Mouse (Mus musculus): ENCODE data around the gene Kcnv2.

Gene Kcnv2

DNA sequence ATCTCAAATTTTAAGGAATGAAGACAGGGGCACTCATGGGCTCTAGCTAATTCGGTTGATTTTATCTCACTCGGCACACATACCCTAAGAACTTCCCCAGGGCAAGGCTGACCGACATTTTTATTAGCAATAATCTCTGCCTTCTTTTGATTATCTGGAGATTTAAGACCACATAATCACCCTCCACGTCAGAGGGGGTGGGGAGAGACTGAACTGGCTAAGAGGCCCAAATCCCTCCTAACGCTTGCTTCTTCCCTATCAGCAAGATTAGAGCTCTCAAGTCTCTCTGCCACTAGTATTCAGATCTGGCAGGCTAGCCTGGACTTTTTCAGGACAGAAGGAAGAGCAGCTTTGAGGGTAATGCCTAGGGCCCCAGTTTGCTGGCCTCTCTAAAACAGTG is at the start of gene Kcnv2:
Kcnv2 (plus strand) TSS at position 308 of the 400 bp plus-strand sequence.
- DNase-seq, result no peak

DNA sequence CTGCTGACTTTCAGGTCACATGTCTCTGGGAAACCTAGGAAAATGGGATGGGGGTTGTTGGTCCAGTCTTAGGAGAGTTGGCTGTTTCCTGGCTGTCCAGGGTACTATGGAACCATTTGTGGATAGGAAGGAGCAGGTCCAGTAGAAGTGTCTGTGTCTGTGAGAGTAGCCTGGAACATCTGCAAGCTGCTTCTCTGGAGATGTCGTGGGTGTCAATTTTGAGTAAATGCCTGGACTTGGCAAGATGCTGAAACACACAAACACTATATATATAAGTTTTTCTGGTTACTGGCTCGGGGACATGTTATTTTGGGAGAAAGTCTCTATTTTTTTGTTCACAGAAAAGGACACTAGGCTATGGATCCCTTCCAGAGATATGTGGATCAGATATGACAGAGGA is 49.0 kb upstream of the Kcnv2 start:
- no peak for DNase-seq

DNA sequence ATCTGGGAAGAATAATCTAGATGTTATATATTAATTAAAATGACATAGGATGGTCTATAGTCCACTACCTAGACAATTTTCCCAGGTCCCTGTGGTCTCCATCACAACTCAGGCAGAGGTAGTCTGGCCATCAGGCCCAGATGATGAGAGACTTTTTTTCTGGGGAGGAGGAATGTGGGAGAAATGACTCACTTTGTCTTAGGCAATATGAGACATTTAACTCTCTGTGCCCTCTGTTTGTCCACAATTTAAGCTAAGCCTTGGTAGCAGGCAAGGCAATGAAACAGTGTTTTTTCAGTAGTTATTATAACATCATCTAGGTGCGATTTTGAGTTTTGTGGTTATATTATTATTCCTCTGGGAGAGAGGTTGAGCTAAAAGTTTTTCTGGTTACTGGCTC is 48.0 kb upstream of the Kcnv2 start:
- no peak for DNase-seq

DNA sequence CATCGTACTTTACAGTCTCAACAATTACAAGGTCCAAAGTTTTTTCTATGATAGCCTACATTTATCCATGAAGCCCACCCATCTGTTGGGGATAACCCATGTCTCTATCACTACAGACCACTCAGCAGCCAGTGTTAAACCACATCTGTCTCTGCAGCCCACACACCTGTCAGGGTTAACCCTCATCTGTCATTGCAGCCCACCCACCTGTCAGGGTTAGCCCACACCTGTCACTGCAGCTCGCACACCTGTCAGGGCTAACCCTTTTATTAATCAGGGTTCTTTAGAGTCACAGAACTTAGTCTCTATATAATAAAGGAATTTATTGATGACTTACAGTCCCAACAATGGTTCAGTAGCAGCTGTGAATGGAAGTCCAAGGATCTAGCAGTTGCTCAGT is 43.2 kb upstream of the Kcnv2 start:
- no peak for DNase-seq

DNA sequence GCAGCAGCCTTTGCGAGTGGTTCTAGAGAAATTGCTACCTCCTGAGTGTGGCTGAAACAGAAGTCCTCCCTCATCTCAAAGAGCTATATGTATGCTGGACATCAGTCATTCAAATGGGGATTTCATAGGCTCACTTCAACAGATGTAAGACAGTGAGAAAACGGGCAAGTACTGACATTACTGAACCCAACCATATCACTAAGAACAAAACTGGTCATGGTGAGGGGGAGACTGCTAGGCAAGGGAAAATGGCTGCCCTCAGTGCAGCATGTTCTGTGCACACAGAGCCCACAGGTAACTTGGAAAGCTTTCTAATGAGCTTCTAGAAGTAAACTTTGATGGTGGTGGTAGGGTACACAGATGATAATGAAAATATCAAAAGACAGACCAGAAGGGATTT is 12.3 kb upstream of the Kcnv2 start:
- DNase-seq, result no peak

DNA sequence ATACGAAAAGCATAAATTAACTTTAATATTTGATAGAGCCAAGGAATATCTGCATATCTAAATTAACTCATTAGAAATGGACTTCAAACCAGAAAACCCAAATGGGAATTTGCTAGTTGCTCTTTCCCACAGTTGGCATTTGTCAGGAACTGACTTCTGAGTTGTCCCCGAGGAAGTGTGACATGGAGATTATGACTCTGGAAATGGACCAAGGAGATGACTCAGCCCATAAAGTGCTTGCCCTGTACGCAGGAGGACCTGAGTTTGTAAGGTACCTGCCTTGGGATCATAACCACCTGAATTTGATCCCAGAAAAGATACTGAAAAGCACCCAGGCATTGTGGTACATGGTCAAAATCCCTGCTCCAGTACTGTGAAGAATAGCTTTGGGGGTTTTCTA is 11.1 kb upstream of the Kcnv2 start:
- no peak for DNase-seq

DNA sequence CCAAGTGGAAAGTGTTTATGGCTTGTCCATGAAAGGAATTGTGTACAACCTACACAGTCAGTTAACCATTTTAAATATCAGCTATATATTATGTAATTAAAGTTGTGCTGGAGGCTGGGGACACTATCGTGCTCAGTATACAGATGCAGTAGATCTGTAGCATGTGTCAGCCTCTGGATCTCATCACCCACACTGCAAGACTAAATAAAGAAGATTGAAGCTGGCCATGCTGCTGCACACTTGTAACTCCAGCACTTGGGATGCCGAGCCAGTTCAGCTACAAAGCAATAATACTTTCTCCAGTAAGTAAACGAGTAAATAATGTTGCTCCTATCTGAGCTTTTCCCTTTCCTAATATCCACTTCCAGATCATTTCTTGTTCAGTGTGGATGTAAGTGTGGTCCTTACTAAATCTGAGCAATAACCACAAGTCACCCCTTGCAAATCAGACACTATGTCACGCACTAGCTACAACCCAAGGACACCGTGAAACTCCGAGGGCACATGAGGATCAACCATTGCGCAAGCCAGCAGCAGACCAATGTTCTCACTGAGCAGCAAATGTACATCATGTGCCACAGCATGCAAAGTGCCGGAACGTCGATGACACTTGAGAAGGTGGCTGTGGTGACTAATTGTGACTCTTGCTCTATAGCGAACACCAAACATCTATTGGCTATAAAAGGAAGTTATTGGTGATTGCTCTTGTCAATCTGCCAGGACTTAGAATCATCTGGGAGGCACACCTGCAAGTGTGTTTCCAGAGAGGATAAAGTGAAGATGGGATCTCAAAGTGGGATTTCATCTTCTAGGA is 9.9 kb upstream of the Kcnv2 start:
- DNase-seq, result no peak

DNA sequence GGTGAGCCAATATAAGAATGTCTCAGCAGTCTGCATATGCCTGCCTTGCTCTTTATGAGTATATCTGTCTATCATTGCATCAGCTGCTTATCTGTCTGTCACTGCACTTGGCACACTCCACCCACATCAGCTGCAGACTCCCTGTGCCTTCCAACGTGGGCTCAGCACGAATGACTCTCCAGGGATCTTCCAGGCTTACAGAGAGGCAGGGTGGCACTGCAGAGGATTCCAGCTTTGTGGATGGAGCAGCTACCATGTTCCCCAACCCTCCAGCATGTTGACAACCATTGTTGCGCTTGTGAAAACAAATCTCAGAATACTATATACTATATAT is 9.3 kb upstream of the Kcnv2 start:
- DNase-seq, result no peak

DNA sequence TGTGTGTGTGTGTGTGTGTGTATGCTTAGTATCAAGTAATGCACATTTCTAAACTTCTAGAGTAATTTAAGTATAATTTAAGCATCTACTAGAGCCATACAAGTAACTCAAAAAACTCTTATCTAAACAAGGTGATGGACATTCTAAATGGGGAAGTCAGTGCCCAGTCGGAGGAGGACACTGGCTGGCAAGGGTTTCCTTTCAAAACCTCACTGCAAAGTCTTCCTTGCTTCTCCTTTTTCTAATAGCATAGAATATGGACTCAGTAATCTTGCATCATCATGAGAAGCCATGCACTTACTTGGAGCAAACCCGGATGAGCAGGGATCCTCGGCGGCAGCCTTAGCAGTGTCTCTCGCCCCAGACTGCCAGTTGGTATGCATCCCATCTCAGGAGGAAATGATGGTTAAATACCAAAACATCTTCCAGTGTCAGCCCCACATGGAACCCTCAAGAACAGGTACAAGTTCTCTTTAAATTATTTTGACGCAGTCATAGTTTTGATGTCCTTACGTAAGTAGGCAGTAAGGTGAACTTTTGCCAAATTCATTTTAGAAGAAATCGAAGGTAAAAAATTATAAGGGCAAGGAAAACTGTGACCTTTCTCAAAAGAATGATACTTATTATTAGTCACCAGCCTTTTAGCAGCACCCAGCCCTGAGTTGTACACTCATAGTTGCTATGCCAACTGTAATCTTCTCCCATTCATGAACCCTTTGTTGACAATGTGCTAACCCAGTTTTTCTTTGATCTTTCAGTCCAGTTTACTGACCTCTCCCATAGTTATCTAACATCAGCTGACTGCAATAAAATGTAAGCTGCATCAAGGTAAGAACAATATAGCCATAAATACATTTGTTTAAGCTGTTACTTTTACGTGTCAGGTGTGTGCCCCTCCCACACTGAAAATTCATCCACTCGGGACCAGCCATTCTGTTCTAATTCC is 5.8 kb upstream of the Kcnv2 start:
- DNase-seq, result no peak

DNA sequence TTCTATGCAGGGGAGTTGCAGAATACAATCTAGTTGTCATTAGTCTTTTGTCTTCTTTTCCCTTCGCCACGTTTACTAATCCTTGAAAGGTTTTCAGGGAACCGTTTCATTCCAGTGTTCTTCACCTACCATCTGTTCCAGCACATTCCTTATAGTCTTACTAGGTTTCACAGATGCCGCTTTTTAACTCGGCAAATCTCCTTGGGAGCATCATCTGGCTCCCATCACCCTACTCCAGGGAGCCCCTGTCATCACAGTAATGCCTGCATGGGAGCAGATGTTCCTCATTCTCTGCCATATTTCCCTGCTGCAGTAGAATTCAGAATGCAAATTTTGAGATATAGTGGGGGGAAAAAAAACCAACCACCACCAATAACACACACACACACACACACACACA is 5.1 kb upstream of the Kcnv2 start:
- no peak for DNase-seq

DNA sequence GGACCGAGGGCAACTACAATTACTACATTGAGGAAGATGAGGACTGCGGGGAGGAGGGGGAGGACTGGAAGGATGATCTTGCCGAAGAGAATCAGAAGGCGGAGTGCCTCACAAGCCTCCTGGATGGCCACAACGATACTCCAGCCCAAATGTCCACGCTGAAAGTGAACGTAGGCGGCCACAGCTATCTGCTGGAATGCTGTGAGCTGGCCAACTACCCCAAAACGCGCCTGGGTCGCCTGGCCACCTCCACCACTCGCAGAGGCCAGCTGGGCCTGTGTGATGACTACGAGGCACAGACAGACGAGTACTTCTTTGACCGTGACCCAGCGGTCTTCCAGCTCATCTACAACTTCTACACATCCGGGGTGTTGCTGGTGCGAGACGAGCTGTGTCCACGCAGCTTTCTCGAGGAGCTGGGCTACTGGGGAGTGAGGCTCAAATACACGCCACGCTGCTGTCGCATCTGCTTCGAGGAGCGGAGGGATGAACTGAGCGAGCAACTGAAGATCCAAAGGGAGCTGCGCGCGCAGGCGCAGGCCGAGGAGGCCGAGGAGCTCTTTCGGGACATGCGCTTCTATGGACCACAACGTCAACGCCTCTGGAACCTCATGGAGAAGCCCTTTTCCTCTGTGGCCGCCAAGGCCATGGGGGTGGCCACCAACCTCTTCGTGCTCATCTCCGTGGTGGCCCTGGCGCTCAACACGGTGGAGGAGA is 681 bp downstream of the Kcnv2 start:
- DNase-seq, result no peak

DNA sequence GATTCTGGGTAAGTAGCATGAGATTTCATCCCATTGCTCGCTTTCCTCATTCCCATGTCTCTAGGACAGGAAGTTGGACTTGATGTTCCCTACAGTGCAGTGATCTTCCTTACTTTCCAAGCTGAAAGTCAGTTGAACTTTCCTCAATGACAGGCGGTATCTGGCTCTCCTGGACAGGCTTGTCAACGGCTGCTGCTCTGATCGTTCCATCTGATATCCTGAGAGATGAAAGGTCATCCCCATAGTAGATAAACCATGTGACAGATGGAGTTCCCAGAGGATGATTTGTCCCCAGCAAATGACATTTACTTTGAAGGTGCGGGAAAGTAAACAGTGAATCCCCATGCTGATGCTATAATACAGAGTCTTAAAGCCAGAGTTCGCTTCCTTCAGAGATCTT is 3.2 kb downstream of the Kcnv2 start:
- no peak for DNase-seq

DNA sequence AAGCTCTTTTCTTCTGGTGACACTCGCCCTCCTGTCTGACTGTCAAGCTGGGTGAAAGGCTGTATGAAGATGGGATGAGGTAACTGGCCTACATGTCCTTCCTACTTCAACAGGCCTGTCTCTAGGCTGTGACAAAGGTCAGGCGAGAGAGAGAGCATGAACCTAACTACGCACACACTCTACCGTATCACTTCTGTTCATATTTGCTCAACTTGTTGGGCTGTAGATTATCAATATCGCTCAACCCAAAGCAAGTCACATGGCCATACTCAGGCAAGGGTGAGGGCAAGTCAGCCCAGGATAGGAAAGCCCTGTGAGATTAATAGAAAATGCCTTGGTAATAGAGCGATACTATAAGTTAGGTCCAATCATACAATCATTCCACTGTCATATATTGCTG is 5.2 kb downstream of the Kcnv2 start:
- DNase-seq, result no peak

DNA sequence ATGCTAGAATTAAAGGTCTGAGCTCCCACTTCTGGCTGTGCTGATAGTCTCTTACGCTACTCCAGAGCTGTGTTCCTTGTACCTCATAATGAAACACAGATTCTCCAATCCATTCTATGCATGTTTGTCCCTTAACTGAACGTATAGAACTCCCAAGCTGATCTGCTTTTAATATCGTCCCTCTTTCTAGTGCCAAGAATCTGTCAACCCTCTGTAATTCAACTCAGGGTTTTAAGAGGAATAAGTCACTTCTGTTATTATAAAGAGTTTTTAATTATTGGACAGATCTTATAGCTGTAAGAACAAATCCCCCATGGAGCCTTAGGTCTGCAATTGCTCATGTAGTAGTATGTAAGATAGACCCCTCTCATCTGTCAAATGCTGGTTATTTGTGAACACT is 5.8 kb downstream of the Kcnv2 start:
- no peak for DNase-seq

DNA sequence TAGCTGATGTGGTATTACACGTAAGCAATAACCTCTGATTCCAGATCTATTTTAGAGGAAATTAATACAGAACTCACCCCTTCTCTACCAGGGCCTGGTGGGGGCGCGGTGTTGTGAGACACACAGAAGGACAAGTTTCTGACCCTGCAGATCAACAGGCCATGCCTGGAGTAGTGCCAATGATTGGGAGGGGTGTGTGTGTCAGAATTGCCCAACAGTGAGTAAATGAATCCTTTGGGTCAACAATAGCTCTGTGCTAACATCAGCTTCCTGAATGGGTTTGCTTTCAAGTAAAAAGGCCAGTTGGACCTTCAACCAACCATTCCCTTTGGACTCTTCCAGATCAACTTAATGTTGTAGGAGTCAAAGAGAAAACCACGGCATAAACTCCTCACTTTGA is 6.3 kb downstream of the Kcnv2 start:
- DNase-seq, result no peak

DNA sequence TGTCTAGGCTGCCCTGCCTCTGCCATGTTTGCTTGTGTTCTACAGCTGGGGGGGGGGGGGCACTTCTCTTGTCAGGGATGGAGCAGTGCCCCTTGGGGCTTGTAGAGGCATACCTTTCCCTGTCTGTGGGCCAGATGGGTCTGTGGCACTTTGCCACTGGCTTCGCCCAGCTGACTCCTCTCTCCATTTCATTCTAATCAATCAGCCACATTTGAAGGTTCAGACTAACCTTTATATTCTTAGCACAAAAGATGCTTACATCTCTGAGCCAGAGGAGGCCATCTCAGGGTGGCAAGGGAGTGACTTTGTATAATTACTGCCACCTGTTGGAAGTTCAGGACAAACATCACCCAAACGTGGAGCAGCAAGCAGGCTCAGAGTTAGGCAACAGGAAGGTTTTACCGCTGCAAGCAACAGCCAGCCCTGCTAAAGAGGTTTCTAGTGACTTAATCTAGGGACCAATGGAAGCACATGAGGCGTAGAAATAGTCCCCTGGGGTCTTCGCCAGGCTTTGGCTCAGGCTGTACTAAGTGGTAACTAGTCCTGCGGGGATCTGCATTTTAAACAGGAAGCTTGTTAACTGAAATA is 9.9 kb downstream of the Kcnv2 start:
- DNase-seq, result no peak

DNA sequence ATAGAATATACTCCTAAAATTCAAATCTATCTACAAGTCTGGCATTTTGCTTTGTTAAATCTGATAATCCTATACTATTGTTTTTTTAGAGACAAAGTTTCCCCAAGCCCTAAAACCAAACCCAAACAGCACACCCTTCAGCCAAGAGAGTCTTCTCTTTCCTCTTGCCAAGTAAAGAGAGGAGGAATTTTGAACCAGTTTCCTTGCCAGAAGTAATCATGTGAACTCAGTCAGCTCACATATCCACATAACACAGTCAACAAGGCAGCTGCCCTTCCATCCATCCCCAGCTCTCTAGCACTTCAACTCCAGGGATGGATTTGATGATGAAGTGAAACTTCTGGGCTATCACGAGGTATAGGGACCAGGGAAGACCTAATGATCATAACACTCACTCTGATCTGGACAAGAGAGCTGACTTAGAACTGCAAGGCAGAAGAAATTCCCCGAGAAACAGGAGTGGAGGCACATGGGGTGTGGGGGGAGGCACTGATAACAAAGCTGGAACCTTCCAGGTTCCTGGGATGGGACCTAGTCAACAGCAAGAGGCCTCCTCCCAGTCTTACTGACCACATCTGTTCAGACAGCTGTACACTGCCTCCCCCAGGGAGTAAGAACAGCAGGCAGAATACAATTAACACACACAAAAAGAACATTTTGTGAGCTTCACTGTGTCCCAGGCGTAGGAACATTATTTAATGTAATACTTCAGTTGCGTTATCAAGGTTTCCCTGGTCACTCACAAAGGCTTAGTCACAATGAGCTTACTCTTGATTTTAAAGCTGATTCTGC is 13.9 kb downstream of the Kcnv2 start:
- no peak for DNase-seq

DNA sequence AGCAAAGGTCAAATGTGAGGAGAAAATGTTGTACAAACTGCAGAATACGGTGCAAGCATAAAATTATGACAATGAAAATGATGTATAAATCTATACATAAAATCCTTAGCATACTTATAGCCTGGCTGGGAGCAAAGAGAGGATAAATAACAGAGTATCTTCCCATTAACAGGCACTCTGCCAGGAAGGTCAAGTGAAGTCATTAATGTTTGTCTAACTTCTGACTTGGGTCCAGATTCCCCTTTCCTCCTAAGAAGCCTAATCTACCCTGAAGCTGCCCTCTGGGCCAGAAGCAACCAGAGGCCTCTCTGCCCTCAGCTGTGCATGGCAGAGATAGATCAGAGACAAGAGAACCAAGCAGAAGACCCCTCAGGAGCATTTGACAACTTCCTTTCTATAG is 24.1 kb downstream of the Kcnv2 start:
- DNase-seq, result no peak

DNA sequence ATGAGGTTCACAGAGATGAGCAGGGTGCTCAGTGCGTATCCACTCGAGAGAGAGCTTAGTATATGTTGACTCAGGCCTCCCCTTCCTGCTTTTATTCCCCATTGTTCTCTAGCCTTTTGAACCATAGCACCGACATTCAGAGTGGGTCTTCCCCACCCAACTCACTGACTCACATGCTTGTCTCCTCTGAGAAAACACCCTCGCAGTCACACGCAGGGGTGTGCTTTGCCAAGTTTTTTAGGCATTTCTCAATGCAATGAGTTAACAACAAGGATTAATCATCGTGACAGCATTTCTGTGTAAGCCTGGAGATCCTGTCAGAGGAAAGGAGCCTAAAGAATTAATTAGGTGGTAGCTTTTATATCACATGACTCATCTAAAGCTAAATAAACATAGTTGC is 29.3 kb downstream of the Kcnv2 start:
- no peak for DNase-seq

DNA sequence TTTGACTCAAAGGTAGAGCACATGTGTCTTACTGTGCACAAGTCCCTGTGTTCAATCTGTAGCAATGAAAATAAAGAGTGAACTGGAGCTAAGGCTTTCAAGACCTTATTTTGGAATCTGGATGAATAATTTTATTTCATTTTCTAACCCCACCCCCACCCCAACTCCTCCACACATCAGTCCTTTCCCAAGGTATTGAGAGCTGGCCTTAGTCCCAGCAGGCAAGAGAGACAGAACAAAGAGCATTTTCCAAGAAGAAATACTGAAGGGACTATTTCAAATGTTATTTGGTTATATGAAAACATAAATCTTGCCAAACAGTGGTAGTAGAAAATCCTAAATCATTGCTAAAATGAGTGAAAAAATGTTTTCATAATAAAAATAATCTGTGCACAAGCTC is 38.0 kb downstream of the Kcnv2 start:
- no peak for DNase-seq

DNA sequence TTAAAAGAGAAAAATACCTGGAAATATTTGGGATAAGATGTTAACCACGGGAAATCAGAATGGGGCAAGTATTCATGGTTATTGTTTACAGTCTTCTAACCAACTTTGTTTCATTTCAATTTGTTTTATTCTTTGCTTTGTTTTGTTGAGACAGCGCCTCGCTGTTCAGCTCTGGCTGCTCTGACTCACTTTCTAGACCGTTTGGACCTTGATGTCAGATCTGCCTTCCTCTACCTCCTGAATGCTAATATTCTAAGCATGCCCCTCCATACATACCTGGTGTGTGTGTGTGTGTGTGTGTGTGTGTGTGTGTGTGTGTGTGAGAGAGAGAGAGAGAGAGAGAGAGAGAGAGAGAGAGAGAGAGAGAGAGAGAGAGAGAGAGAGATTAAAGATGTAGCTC is 41.5 kb downstream of the Kcnv2 start:
- no peak for DNase-seq

DNA sequence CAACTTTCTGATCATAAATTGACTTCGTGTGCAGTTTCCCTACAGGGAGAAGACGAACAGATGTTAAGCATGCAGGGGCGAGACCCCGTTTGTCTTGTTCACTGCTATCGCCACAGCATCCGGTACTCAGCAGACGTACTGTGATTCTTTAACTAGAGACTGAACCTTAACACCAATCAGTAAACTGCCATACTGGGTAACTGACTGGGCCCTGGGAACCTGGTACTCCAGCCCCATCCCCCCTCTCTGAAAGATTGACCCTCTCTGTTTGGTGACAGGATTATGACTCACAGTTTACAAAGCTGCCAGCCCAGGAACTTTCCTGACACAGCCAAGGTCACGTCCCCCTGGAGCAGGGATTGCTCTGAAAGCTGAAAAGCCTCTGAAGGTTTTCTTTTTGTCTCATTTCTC is 42.1 kb downstream of the Kcnv2 start:
- no peak for DNase-seq
